Mouse (Mus musculus) stomach, postnatal 0 days (tissue): Measurements from ENCODE around the gene Pip5k1b. TPM values are rescaled to one million over a fixed set of nuclear protein-coding genes. Genes with fewer than 3 reads are reported as not detected.

Experiments used
- ATAC-seq: fragments of 200-750 bp; cut with Nextera tagmentation; 2 replicates; pipeline ENCODE4 v1.8.0; 2017; ENCODE audit not compliant: low FRiP score, low TSS enrichment
- DNase-seq: peaks from one replicate; pipeline ENCODE4 v3.0.0-alpha.2; 2016; ENCODE audit warnings: low spot score
- H3K27ac ChIP-seq: fragments of 300-500 bp; sonication (generic); replicated peaks from 2 replicates; pipeline ENCODE4 v1.5.1; 2014; ENCODE audit warnings: mild to moderate bottlenecking, control low read depth
- H3K27me3 ChIP-seq: fragments of 300-500 bp; sonication (generic); 2 replicates; pipeline ENCODE4 v1.6.1; 2014; ENCODE audit warnings: low read length; ENCODE audit not compliant: control insufficient read depth, insufficient read depth
- H3K36me3 ChIP-seq: fragments of 300-500 bp; sonication (generic); 2 replicates; pipeline ENCODE4 v1.6.1; 2014; ENCODE audit warnings: low read length, mixed read lengths; ENCODE audit not compliant: control insufficient read depth, insufficient read depth
- H3K4me1 ChIP-seq: fragments of 300-500 bp; sonication (generic); replicated peaks from 2 replicates; pipeline ENCODE4 v1.6.1; 2014; ENCODE audit warnings: antibody characterized with exemption; ENCODE audit not compliant: control insufficient read depth, insufficient read depth
- H3K4me2 ChIP-seq: fragments of 300-500 bp; sonication (generic); replicated peaks from 2 replicates; pipeline ENCODE4 v1.6.1; 2014; ENCODE audit warnings: low read depth, mild to moderate bottlenecking, control low read depth, moderate library complexity
- H3K4me3 ChIP-seq: fragments of 300-500 bp; sonication (generic); 2 replicates; pipeline ENCODE4 v1.5.1; 2014; ENCODE audit warnings: low read depth, low read length, control low read depth
- H3K9ac ChIP-seq: fragments of 300-500 bp; sonication (generic); 2 replicates; pipeline ENCODE4 v1.6.1; 2014; ENCODE audit warnings: mild to moderate bottlenecking, low read length, control low read depth, mixed read lengths
- H3K9me3 ChIP-seq: fragments of 300-500 bp; sonication (generic); 2 replicates; pipeline ENCODE4 v1.6.1; 2016; ENCODE audit warnings: low read length; ENCODE audit not compliant: control insufficient read depth
- CTCF ChIP-seq: IDR thresholded peaks from 2 replicates; pipeline ENCODE4 v1.5.1; 2016; ENCODE audit warnings: antibody characterized with exemption, low read depth, mild to moderate bottlenecking, moderate library complexity
- EP300 ChIP-seq: optimal IDR thresholded peaks from 2 replicates; pipeline ENCODE3; 2016; ENCODE audit warnings: antibody characterized with exemption
- WGBS: fragments of 180-500 bp; shearing (Covaris S2); extraction: QIAGEN DNeasy Blood & Tissue Kit; methylation state at CpG from one replicate; pipeline ENCODE4 v1.1.7; 2014; 5-methylcytosine and 5-hydroxymethylcytosine counted together
- polyA plus RNA-seq: library from polyadenylated mRNA; unstranded; fragments of >200 nt; fragmentation: Nextera tagmentation; extraction: Ambion mirVana; gene quantifications from 2 replicates; pipeline ENCODE4 v1.2.1, GENCODE M21; 2015

Gene Pip5k1b
- polyA plus RNA-seq = 5.2 and 5.5 TPM in 2 replicates

- Histone ChIP-seq H3K9me3 (no peaks in the 10 kb centered on the region), H3K27me3 (peaks cover 4% of the 10 kb centered on the region; the same call in 1 of the 2 replicates), H3K36me3 (no peaks in the 10 kb centered on the region), H3K4me2 (peak within 1 kb of the TSS; percentile 86), H3K27ac (peak within 1 kb of the TSS; percentile 78), H3K4me1 (peaks cover 6% of the 10 kb centered on the region), H3K9ac (peak within 1 kb of the TSS; percentile 69), H3K4me3 (peak within 1 kb of the TSS; percentile 73)
- DNase-seq (peak; percentile 78), ATAC-seq (peak; percentile 28)
- TF ChIP-seq EP300 = no peak
- peak; percentile 39 for TF ChIP-seq CTCF
- 1% methylated on average over 30 of the region's 39 CpGs for WGBS
Observed at GRCm38 (mm10) chr19:24555466-24555903, at the start of gene Pip5k1b. TSS of gene Pip5k1b (minus strand) at chr19:24555872.

- Histone ChIP-seq H3K9me3 (no peaks in the 10 kb centered on the region), H3K4me3 (no peak overlapping the region), H3K4me1 (no peaks in the 10 kb centered on the region), H3K27me3 (no peaks in the 10 kb centered on the region), H3K4me2 (no peak overlapping the region), H3K36me3 (no peaks in the 10 kb centered on the region), H3K9ac (no peak overlapping the region), H3K27ac (no peak overlapping the region)
- 79% methylated on average over 4 of the region's 4 CpGs for WGBS
- DNase-seq = no peak
- no peak for ATAC-seq
- TF ChIP-seq EP300 (no peak), CTCF (peak; percentile 16; the same call in 1 of the 2 replicates)
Observed at GRCm38 (mm10) chr19:24604105-24604504, 48.4 kb upstream of the Pip5k1b start.

GRCm38 (mm10) chr19:24603431-24603830, 47.8 kb upstream of the Pip5k1b start:
- no peaks in the 10 kb centered on the region for H3K36me3 ChIP-seq
- H3K9me3 ChIP-seq = no peaks in the 10 kb centered on the region
- H3K4me3 ChIP-seq = no peak overlapping the region
- no peaks in the 10 kb centered on the region for H3K27me3 ChIP-seq
- H3K9ac ChIP-seq = no peak overlapping the region
- 74% methylated on average over 4 of the region's 4 CpGs for WGBS
- H3K4me2 ChIP-seq = no peak overlapping the region
- no peak overlapping the region for H3K27ac ChIP-seq
- ATAC-seq = no peak
- no peaks in the 10 kb centered on the region for H3K4me1 ChIP-seq
- TF ChIP-seq CTCF (no peak), EP300 (no peak)
- no peak for DNase-seq

- Histone ChIP-seq H3K27ac (no peak overlapping the region), H3K36me3 (no peaks in the 10 kb centered on the region), H3K4me2 (no peak overlapping the region), H3K27me3 (no peaks in the 10 kb centered on the region), H3K4me1 (no peaks in the 10 kb centered on the region), H3K9me3 (no peaks in the 10 kb centered on the region), H3K9ac (no peak overlapping the region), H3K4me3 (no peak overlapping the region)
- 44% methylated on average over 2 of the region's 2 CpGs for WGBS
- no peak for TF ChIP-seq EP300
- TF ChIP-seq CTCF = no peak
- DNase-seq (no peak), ATAC-seq (no peak)
Observed at GRCm38 (mm10) chr19:24586726-24587125, 31.1 kb upstream of the Pip5k1b start.

GRCm38 (mm10) chr19:24585171-24585570, 29.5 kb upstream of the Pip5k1b start:
- Histone ChIP-seq H3K4me3 (no peak overlapping the region), H3K36me3 (no peaks in the 10 kb centered on the region), H3K4me2 (no peak overlapping the region), H3K27ac (no peak overlapping the region), H3K27me3 (no peaks in the 10 kb centered on the region), H3K4me1 (no peaks in the 10 kb centered on the region), H3K9ac (no peak overlapping the region), H3K9me3 (no peaks in the 10 kb centered on the region)
- ATAC-seq (no peak), DNase-seq (no peak)
- TF ChIP-seq EP300 (no peak), CTCF (no peak)
- 96% methylated on average over 5 of the region's 5 CpGs for WGBS

- no peak for DNase-seq
Observed at GRCm38 (mm10) chr19:24583956-24584355, 28.3 kb upstream of the Pip5k1b start.

More at GRCm38 (mm10) chr19:24583956-24584355, 28.3 kb upstream of the Pip5k1b start:
- TF ChIP-seq CTCF (no peak), EP300 (no peak)
- no peak for ATAC-seq
- 67% methylated on average over 8 of the region's 8 CpGs for WGBS
- Histone ChIP-seq H3K36me3 (no peaks in the 10 kb centered on the region), H3K9me3 (no peaks in the 10 kb centered on the region), H3K9ac (no peak overlapping the region), H3K27me3 (no peaks in the 10 kb centered on the region), H3K4me1 (no peaks in the 10 kb centered on the region), H3K4me3 (no peak overlapping the region), H3K27ac (no peak overlapping the region), H3K4me2 (no peak overlapping the region)
